ENCODE assay signal across 8 mouse cellular contexts in the genomic region with DNA sequence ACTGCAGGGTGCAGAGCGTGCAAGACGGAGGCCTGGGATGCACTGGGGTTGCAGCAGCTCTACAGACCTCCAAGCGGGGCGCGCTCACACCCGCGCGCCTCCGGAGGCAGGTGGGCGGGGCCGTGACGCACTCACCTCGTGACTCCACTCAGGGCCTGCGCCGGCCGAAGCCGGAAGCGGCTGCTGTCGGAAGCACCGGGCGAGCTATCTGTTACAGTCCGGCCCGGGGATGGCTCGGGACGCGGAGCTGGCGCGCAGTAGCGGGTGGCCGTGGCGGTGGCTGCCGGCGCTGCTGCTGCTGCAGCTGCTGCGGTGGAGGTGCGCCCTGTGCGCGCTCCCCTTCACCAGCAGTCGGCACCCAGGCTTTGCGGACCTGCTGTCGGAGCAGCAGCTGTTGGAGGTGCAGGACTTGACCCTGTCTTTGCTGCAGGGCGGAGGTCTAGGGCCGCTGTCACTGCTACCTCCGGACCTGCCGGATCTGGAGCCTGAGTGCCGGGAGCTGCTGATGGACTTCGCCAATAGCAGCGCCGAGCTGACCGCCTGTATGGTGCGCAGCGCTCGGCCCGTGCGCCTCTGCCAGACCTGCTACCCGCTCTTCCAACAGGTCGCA.
DNase-seq lines count a peak whose midpoint lies in the region; ATAC-seq and TF ChIP-seq lines count a peak whose summit lies in the region.

No protein-coding gene starts in this region.

- TF ChIP-seq CTCF in bone marrow macrophage, adult 2 months (IDR thresholded peaks at IDR 0.05; ENCODE audit: low read depth, low read length), result no peak
- no peak for TF ChIP-seq CTCF in embryonic fibroblast, embryonic 13.5 days (IDR thresholded peaks at IDR 0.05; ENCODE audit: borderline replicate concordance, insufficient read depth, low read length)
- peak; percentile 13; the same call in 1 of the 2 replicates for TF ChIP-seq CTCF in liver, adult 2 months (IDR thresholded peaks at IDR 0.05; ENCODE audit: low read depth, low read length)

- peak overlapping the region; percentile 82 for H3K27ac ChIP-seq in bone marrow macrophage, adult 2 months (ENCODE audit: insufficient read depth, low read depth, low read length)
- no peak overlapping the region for H3K27ac ChIP-seq in embryonic fibroblast, embryonic 13.5 days (ENCODE audit: insufficient read depth, low read length)
- peak overlapping the region; percentile 82 for H3K27ac ChIP-seq in heart, embryonic 11.5 days (ENCODE audit: low read depth, low read length)
- H3K27ac ChIP-seq in kidney, embryonic 16.5 days (ENCODE audit: low read length), result no peak overlapping the region
- peak overlapping the region; percentile 30 for H3K27ac ChIP-seq in liver, adult 2 months (replicated peaks; ENCODE audit: insufficient read depth, low read depth, low read length)

- peak; percentile 95 for DNase-seq in A20 (ENCODE audit: low read depth, low spot score)
- peak; percentile 69 for DNase-seq in liver, adult 2 months (ENCODE audit: extremely low read depth, low read depth, low spot score)
- DNase-seq in splenic B cell, adult 2 months (ENCODE audit: low read depth, low spot score), result peak; percentile 94

- H3K4me2 ChIP-seq in heart, embryonic 11.5 days, result peak overlapping the region; percentile 67
- H3K4me2 ChIP-seq in kidney, embryonic 16.5 days (replicated peaks; ENCODE audit: low read depth, low read length), result peak overlapping the region; percentile 80
- peak overlapping the region; percentile 99 for H3K4me2 ChIP-seq in myocyte (ENCODE audit: low read depth)

- H3K9me3 ChIP-seq in heart, embryonic 11.5 days (replicated peaks; ENCODE audit: control insufficient read depth, low read length), result no peaks in the 10 kb centered on the region
- no peaks in the 10 kb centered on the region; the same call in 1 of the 2 replicates for H3K9me3 ChIP-seq in kidney, embryonic 16.5 days (ENCODE audit: low read length)

- peaks cover 4% of the 10 kb centered on the region for H3K4me1 ChIP-seq in bone marrow macrophage, adult 2 months (ENCODE audit: control insufficient read depth, insufficient read depth, low read length)
- H3K4me1 ChIP-seq in embryonic fibroblast, embryonic 13.5 days (ENCODE audit: control insufficient read depth, insufficient read depth, low read length), result no peaks in the 10 kb centered on the region; the same call in 1 of the 2 replicates
- 0 out of 2 replicates have a peak, but pooled peaks cover 4% of the 10 kb centered on the region for H3K4me1 ChIP-seq in heart, embryonic 11.5 days (ENCODE audit: control insufficient read depth, insufficient read depth, low read length)
- peaks cover 12% of the 10 kb centered on the region for H3K4me1 ChIP-seq in kidney, embryonic 16.5 days (ENCODE audit: insufficient read depth, low read length)
- peaks cover 7% of the 10 kb centered on the region; the same call in 1 of the 2 replicates for H3K4me1 ChIP-seq in liver, adult 2 months (ENCODE audit: control insufficient read depth, insufficient read depth, low read length)

- TF ChIP-seq POLR2A in bone marrow macrophage, adult 2 months (IDR thresholded peaks at IDR 0.05; ENCODE audit: borderline replicate concordance, low read depth, low read length), result 0 out of 2 replicates have a peak, but pooled peaks have one; percentile 41
- peak; percentile 79 for TF ChIP-seq POLR2A in embryonic fibroblast, embryonic 13.5 days (IDR thresholded peaks at IDR 0.05; ENCODE audit: low read depth, low read length)
- TF ChIP-seq POLR2A in liver, adult 2 months (IDR thresholded peaks at IDR 0.05; ENCODE audit: extremely low read depth, insufficient read depth, low read length), result peak; percentile 84
- TF ChIP-seq POLR2A in myocyte (IDR thresholded peaks at IDR 0.05; ENCODE audit: insufficient read length, low read depth), result peak; percentile 98

- peak overlapping the region; percentile 55 for H3ac ChIP-seq in myocyte (ENCODE audit: control insufficient read depth, insufficient read length)

- no peaks in the 10 kb centered on the region for H3K36me3 ChIP-seq in heart, embryonic 11.5 days (ENCODE audit: control insufficient read depth, insufficient read depth, low read length)
- H3K36me3 ChIP-seq in kidney, embryonic 16.5 days (ENCODE audit: insufficient read depth, low read length), result no peaks in the 10 kb centered on the region
- H3K36me3 ChIP-seq in liver, adult 2 months (ENCODE audit: control insufficient read depth, insufficient read depth, low read length), result peaks cover 2% of the 10 kb centered on the region; the same call in 1 of the 2 replicates
- peaks cover 4% of the 10 kb centered on the region for H3K36me3 ChIP-seq in myocyte (ENCODE audit: control insufficient read depth, insufficient read depth)
- H3K36me3 ChIP-seq in splenic B cell, adult 2 months (ENCODE audit: control insufficient read depth, insufficient read depth, low read length, poor library complexity, severe bottlenecking), result 0 out of 2 replicates have a peak, but pooled peaks cover 2% of the 10 kb centered on the region

- no peaks in the 10 kb centered on the region for H3K27me3 ChIP-seq in heart, embryonic 11.5 days (ENCODE audit: control insufficient read depth, insufficient read depth, low read length)
- peaks cover 3% of the 10 kb centered on the region; the same call in 1 of the 2 replicates for H3K27me3 ChIP-seq in kidney, embryonic 16.5 days (ENCODE audit: insufficient read depth, low read length)
- no peaks in the 10 kb centered on the region for H3K27me3 ChIP-seq in liver, adult 2 months (ENCODE audit: control insufficient read depth, insufficient read depth, low read length)
- no peaks in the 10 kb centered on the region for H3K27me3 ChIP-seq in myocyte (ENCODE audit: control insufficient read depth, insufficient read depth, insufficient read length)
- H3K27me3 ChIP-seq in splenic B cell, adult 2 months (ENCODE audit: control insufficient read depth, insufficient read depth, low read length, poor library complexity, severe bottlenecking), result no peaks in the 10 kb centered on the region

- H3K4me3 ChIP-seq in bone marrow macrophage, adult 2 months (ENCODE audit: insufficient read depth, low read length), result peak overlapping the region; percentile 99
- H3K4me3 ChIP-seq in embryonic fibroblast, embryonic 13.5 days (ENCODE audit: insufficient read depth, low read length), result peak overlapping the region; percentile 77
- H3K4me3 ChIP-seq in heart, embryonic 11.5 days (ENCODE audit: low read depth, low read length), result peak overlapping the region; percentile 94
- H3K4me3 ChIP-seq in kidney, embryonic 16.5 days (ENCODE audit: low read length), result peak overlapping the region; percentile 95
- peak overlapping the region; percentile 88 for H3K4me3 ChIP-seq in liver, adult 2 months (ENCODE audit: insufficient read depth, low read depth, low read length)
- H3K4me3 ChIP-seq in myocyte, result peak overlapping the region; percentile 85

- H3K79me2 ChIP-seq in liver, adult 2 months (ENCODE audit: control insufficient read depth, insufficient read depth, low read length), result peaks cover 5% of the 10 kb centered on the region; the same call in 1 of the 2 replicates
- H3K79me2 ChIP-seq in myocyte (ENCODE audit: control insufficient read depth, insufficient read depth), result no peaks in the 10 kb centered on the region

- peak; percentile 93 for ATAC-seq in heart, embryonic 11.5 days (replicated peaks; ENCODE audit: insufficient number of reproducible peaks, low FRiP score, low TSS enrichment)
- ATAC-seq in kidney, embryonic 16.5 days (ENCODE audit: low FRiP score, low TSS enrichment), result peak; percentile 96

- peak overlapping the region; percentile 74 for H3K9ac ChIP-seq in heart, embryonic 11.5 days (ENCODE audit: low read depth, low read length)
- H3K9ac ChIP-seq in kidney, embryonic 16.5 days (replicated peaks; ENCODE audit: low read length), result peak overlapping the region; percentile 79
- H3K9ac ChIP-seq in liver, adult 2 months (ENCODE audit: low read depth, low read length), result peak overlapping the region; percentile 92

- WGBS in heart, embryonic 11.5 days (ENCODE audit: insufficient replicate concordance), result under 1% methylated on average over 56 of the region's 56 CpGs
- WGBS in kidney, embryonic 16.5 days, result under 1% methylated on average over 56 of the region's 56 CpGs
- WGBS in liver, adult 2 months, result under 1% methylated on average over 56 of the region's 56 CpGs

TF ChIP-seq in myocyte, 11 proteins besides CTCF, POLR2A, EP300 and RAD21:
- TF ChIP-seq MYOG (IDR thresholded peaks at IDR 0.05; ENCODE audit: control insufficient read depth in 1 of 3, insufficient read depth in 1 of 3, insufficient read length in 2 of 3, low read depth in 2 of 3), result peak in 2 of 3 experiments; percentile 69 to 71
- peak; percentile 79 for TF ChIP-seq POLR2AphosphoS2 (IDR thresholded peaks at IDR 0.05; ENCODE audit: insufficient read length, low read depth)
- TF ChIP-seq REST (IDR thresholded peaks at IDR 0.05; ENCODE audit: insufficient read depth, insufficient read length), result no peak
- no peak for TF ChIP-seq E2F4 (IDR thresholded peaks at IDR 0.05; ENCODE audit: insufficient read depth)
- peak in 2 of 3 experiments; percentile 53 to 75 for TF ChIP-seq MYOD1 (IDR thresholded peaks at IDR 0.05; ENCODE audit: control insufficient read depth in 1 of 3, insufficient read length in 2 of 3, low read depth in 2 of 3)
- no peak for TF ChIP-seq CEBPB (IDR thresholded peaks at IDR 0.05; ENCODE audit: insufficient read depth, poor library complexity, severe bottlenecking)
- peak; percentile 21 for TF ChIP-seq SRF (IDR thresholded peaks at IDR 0.05; ENCODE audit: control insufficient read depth, insufficient read length, low read depth)
- TF ChIP-seq MAX (IDR thresholded peaks at IDR 0.05; ENCODE audit: low read depth), result no peak
- peak; percentile 32 for TF ChIP-seq TCF3 (IDR thresholded peaks at IDR 0.05; ENCODE audit: insufficient read length, low read depth)
- no peak for TF ChIP-seq TCF12 (IDR thresholded peaks at IDR 0.05; ENCODE audit: insufficient read depth, poor library complexity, severe bottlenecking)
- peak; percentile 77 for TF ChIP-seq USF1 (IDR thresholded peaks at IDR 0.05; ENCODE audit: low read depth)

Comparison
In these comparisons a context has a peak if more than half of its experiments do, and no peak if none do; other contexts are left out.
1. H3K27ac ChIP-seq: peak in bone marrow macrophage, adult 2 months (single experiment), heart, embryonic 11.5 days (single experiment) and liver, adult 2 months (single experiment); none in embryonic fibroblast, embryonic 13.5 days (single experiment) and kidney, embryonic 16.5 days (single experiment).
2. POLR2A ChIP-seq: peak in every context shown above with its lines; median percentile 98 in myocyte; 84 in liver, adult 2 months; 79 in embryonic fibroblast, embryonic 13.5 days; 41 in bone marrow macrophage, adult 2 months.
3. Peak in every context shown above with its lines, with median percentiles within 50 percentile points of each other: DNase-seq, H3K4me3 ChIP-seq, H3K4me2 ChIP-seq and H3K9ac ChIP-seq.